Mouse (Mus musculus): ENCODE measurements around the gene Ulk3. TPM values are rescaled to one million over a fixed set of nuclear protein-coding genes. Genes with fewer than 3 reads are reported as not detected.

The Ulk3 gene
- polyA plus RNA-seq (2015; fragmentation: Nextera tagmentation; extraction: Ambion mirVana), result 8.0 and 8.4 TPM in 2 replicates

DNA sequence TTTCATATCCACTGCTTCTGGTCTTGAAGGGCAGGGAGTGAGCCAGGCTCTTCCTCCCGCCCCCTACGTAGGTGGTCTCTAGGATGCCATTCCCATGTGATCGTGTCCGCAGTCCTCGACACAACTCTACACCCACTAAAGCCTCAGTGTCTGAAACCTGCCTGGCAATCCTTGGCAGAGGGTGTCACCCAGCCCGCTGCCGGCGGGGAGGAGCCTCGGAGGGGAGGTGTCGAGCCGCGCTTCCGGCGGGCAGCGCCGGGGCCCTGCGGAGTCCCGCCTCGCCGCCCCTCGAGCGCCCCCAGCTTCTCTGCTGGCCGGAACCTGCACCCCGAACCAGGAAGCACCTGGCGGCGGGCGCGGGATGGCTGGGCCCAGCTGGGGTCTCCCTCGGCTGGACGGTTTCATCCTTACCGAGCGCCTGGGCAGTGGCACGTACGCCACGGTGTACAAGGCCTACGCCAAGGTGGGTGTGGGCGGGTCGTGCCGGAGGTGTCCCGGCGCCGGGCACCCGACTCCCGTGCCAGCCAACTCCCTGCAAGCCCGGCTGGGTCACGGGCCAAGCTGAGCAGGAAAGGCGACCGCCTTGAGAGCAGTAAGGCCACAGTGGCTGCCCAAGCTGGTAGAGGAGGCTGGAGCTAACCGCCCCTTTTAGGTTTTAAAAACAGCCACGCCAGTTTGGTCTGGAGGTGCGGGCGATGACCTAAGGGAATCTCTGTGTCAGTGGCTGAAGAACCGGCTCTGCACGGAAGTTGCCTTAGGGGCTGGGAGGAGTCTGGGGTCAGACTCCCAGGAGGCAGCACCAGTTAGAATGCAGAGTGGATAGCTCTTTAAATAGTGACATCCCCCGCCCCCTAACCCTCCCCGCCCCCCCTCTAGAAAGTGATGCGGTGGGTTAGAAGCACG lies at the start of gene Ulk3:
TSS of gene Ulk3 (plus strand) at position 229 of the 903 bp plus-strand sequence.
- Histone ChIP-seq H3K4me2 (ENCODE audit: low read length) (peak within 1 kb of the TSS; percentile 93), H3K4me1 (replicated peaks; ENCODE audit: insufficient read depth, low read length) (peaks cover 8% of the 10 kb centered on the region; the same call in 1 of the 2 replicates), H3K27ac (peak within 1 kb of the TSS; percentile 90), H3K27me3 (ENCODE audit: insufficient read depth, low read length) (no peaks in the 10 kb centered on the region), H3K36me3 (ENCODE audit: insufficient read depth, low read length) (0 out of 2 replicates have a peak, but pooled peaks cover 19% of the 10 kb centered on the region), H3K4me3 (replicated peaks; ENCODE audit: low read depth, low read length) (peak within 1 kb of the TSS; percentile 76), H3K9me3 (replicated peaks; ENCODE audit: low read length) (no peaks in the 10 kb centered on the region), H3K9ac (ENCODE audit: low read depth, low read length) (peak within 1 kb of the TSS; percentile 72)
- DNase-seq (ENCODE audit: low spot score) (peak; percentile 80), ATAC-seq (replicated peaks; ENCODE audit: low FRiP score, low read depth) (peak; percentile 82)
- under 1% methylated on average over 58 of the region's 58 CpGs for WGBS
- peak; percentile 43; the same call in 1 of the 2 replicates for TF ChIP-seq CTCF (IDR thresholded peaks at IDR 0.05; ENCODE audit: low read depth)

GRCm38 (mm10) chr9:57539550-57539949 lies 49.7 kb upstream of the Ulk3 start:
- H3K9ac ChIP-seq (ENCODE audit: low read depth, low read length), result no peak overlapping the region
- DNase-seq (ENCODE audit: low spot score) (no peak), ATAC-seq (replicated peaks; ENCODE audit: low FRiP score, low read depth) (no peak)
- no peak overlapping the region for H3K4me3 ChIP-seq (replicated peaks; ENCODE audit: low read depth, low read length)
- no peak for TF ChIP-seq CTCF (IDR thresholded peaks at IDR 0.05; ENCODE audit: low read depth)
- no peak overlapping the region for H3K4me2 ChIP-seq (ENCODE audit: low read length)
- WGBS, result 86% methylated on average over 2 of the region's 2 CpGs
- H3K9me3 ChIP-seq (replicated peaks; ENCODE audit: low read length), result no peaks in the 10 kb centered on the region
- H3K27ac ChIP-seq, result no peak overlapping the region
- peaks cover 28% of the 10 kb centered on the region for H3K36me3 ChIP-seq (ENCODE audit: insufficient read depth, low read length)
- peaks cover 8% of the 10 kb centered on the region; the same call in 1 of the 2 replicates for H3K4me1 ChIP-seq (replicated peaks; ENCODE audit: insufficient read depth, low read length)
- H3K27me3 ChIP-seq (ENCODE audit: insufficient read depth, low read length), result no peaks in the 10 kb centered on the region

- peak; percentile 74 for DNase-seq (ENCODE audit: low spot score)
- H3K36me3 ChIP-seq (ENCODE audit: insufficient read depth, low read length), result peaks cover 40% of the 10 kb centered on the region
- no peak for ATAC-seq (replicated peaks; ENCODE audit: low FRiP score, low read depth)
- no peak overlapping the region for H3K9ac ChIP-seq (ENCODE audit: low read depth, low read length)
- H3K27ac ChIP-seq, result no peak overlapping the region
- no peak overlapping the region for H3K4me3 ChIP-seq (replicated peaks; ENCODE audit: low read depth, low read length)
- WGBS, result 8% methylated on average over 1 of the region's 1 CpGs
- no peaks in the 10 kb centered on the region for H3K27me3 ChIP-seq (ENCODE audit: insufficient read depth, low read length)
- TF ChIP-seq CTCF (IDR thresholded peaks at IDR 0.05; ENCODE audit: low read depth), result peak; percentile 80
- no peak overlapping the region for H3K4me2 ChIP-seq (ENCODE audit: low read length)
- H3K9me3 ChIP-seq (replicated peaks; ENCODE audit: low read length), result no peaks in the 10 kb centered on the region
- peaks cover 8% of the 10 kb centered on the region; the same call in 1 of the 2 replicates for H3K4me1 ChIP-seq (replicated peaks; ENCODE audit: insufficient read depth, low read length)
Observed at GRCm38 (mm10) chr9:57541312-57541711, 47.9 kb upstream of the Ulk3 start.

DNA sequence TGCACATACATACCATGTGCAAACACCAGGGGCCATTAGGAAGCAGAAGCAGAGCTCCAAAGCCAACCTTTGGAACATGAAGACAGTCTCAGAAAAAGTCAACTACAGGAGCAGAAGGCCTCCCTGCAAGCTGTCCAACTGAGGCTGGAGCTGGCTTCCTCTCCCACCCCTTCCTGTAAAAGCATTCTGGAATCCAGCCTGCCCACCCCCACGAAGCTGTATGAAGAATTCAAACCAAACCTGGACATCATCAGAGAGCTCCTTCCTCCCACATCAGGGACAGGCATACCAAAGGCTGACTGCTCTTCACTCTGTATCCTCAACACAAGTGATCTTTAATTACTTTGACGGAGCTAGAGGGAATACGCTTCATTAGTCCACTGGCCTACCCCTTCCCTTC lies 45.3 kb upstream of the Ulk3 start:
- Histone ChIP-seq H3K27me3 (ENCODE audit: insufficient read depth, low read length) (no peaks in the 10 kb centered on the region), H3K27ac (no peak overlapping the region), H3K36me3 (ENCODE audit: insufficient read depth, low read length) (peaks cover 53% of the 10 kb centered on the region), H3K9ac (ENCODE audit: low read depth, low read length) (no peak overlapping the region), H3K4me3 (replicated peaks; ENCODE audit: low read depth, low read length) (no peak overlapping the region), H3K4me2 (ENCODE audit: low read length) (no peak overlapping the region), H3K9me3 (replicated peaks; ENCODE audit: low read length) (no peaks in the 10 kb centered on the region), H3K4me1 (replicated peaks; ENCODE audit: insufficient read depth, low read length) (no peaks in the 10 kb centered on the region)
- DNase-seq (ENCODE audit: low spot score) (no peak), ATAC-seq (replicated peaks; ENCODE audit: low FRiP score, low read depth) (no peak)
- TF ChIP-seq CTCF (IDR thresholded peaks at IDR 0.05; ENCODE audit: low read depth), result no peak
- WGBS, result 62% methylated on average over 3 of the region's 3 CpGs

DNA sequence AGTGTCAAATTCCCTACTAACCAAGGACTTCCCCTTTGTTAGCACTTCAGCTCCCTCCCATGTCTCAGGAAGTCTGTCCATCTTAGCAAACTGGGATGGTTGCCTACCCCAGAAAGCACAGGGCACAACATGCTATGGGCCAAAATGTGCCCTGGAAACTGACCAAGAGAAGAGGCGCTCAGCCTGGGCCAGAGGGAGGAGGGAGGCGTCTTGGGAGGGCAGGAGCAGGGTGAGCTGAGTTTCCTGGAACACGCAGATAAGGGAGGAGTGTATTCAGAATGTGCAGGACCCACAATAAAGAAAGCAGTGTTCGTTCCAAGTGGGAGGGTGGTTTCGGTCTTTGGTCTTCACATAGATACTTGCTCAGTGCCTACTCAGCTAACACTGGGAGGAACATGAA lies 42.0 kb upstream of the Ulk3 start:
- Histone ChIP-seq H3K4me3 (replicated peaks; ENCODE audit: low read depth, low read length) (no peak overlapping the region), H3K4me1 (replicated peaks; ENCODE audit: insufficient read depth, low read length) (peaks cover 7% of the 10 kb centered on the region; the same call in 1 of the 2 replicates), H3K9ac (ENCODE audit: low read depth, low read length) (no peak overlapping the region), H3K9me3 (replicated peaks; ENCODE audit: low read length) (no peaks in the 10 kb centered on the region), H3K36me3 (ENCODE audit: insufficient read depth, low read length) (peaks cover 53% of the 10 kb centered on the region), H3K27ac (no peak overlapping the region), H3K4me2 (ENCODE audit: low read length) (no peak overlapping the region), H3K27me3 (ENCODE audit: insufficient read depth, low read length) (no peaks in the 10 kb centered on the region)
- no peak for TF ChIP-seq CTCF (IDR thresholded peaks at IDR 0.05; ENCODE audit: low read depth)
- ATAC-seq (replicated peaks; ENCODE audit: low FRiP score, low read depth), result no peak
- 70% methylated on average over 5 of the region's 5 CpGs for WGBS
- DNase-seq (ENCODE audit: low spot score), result no peak

DNA sequence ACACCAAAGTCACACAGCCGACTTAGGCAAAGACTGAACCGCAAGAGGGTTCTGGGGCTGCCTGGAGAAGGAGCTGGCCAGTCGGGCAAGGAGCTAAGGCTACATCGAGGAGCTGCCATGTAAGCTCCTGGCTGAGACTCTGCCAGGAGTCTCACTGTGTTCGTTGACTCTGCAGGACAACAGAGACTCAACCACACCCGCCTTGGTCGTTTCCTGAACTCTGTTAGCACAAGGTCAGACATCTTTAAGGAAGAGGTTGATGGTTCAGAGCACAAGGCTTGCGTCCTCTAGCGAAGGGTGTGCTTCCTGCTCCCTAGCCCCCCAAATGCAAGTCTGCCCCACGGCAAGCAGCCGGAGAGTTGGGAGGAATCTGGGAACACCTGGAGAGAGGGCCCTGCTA lies 41.4 kb upstream of the Ulk3 start:
- no peak overlapping the region for H3K4me2 ChIP-seq (ENCODE audit: low read length)
- TF ChIP-seq CTCF (IDR thresholded peaks at IDR 0.05; ENCODE audit: low read depth), result no peak
- no peak overlapping the region for H3K9ac ChIP-seq (ENCODE audit: low read depth, low read length)
- peaks cover 47% of the 10 kb centered on the region for H3K36me3 ChIP-seq (ENCODE audit: insufficient read depth, low read length)
- H3K9me3 ChIP-seq (replicated peaks; ENCODE audit: low read length), result no peaks in the 10 kb centered on the region
- peaks cover 7% of the 10 kb centered on the region; the same call in 1 of the 2 replicates for H3K4me1 ChIP-seq (replicated peaks; ENCODE audit: insufficient read depth, low read length)
- H3K4me3 ChIP-seq (replicated peaks; ENCODE audit: low read depth, low read length), result no peak overlapping the region
- DNase-seq (ENCODE audit: low spot score), result no peak
- no peak for ATAC-seq (replicated peaks; ENCODE audit: low FRiP score, low read depth)
- H3K27ac ChIP-seq, result no peak overlapping the region
- H3K27me3 ChIP-seq (ENCODE audit: insufficient read depth, low read length), result no peaks in the 10 kb centered on the region
- WGBS, result 89% methylated on average over 11 of the region's 11 CpGs

Data from kidney, postnatal 0 days (tissue).